Mouse (Mus musculus) urinary bladder, adult 2 months (tissue): ENCODE measurements around the gene Prkab1. TPM values are rescaled to one million over a fixed set of nuclear protein-coding genes. Genes with fewer than 3 reads are reported as not detected.

Source experiments
- DNase-seq: peaks from one replicate; pipeline ENCODE4 v3.0.0; 2022; ENCODE audit warnings: low spot score
- polyA plus RNA-seq: library from polyadenylated mRNA; depleted of rRNA; stranded (reverse); fragments of >200 nt; gene quantifications from 2 replicates; pipeline ENCODE4 v1.2.3, GENCODE M21; 2012; rRNA removed

Prkab1 gene
- 104 and 109 TPM in 2 replicates for polyA plus RNA-seq

DNA sequence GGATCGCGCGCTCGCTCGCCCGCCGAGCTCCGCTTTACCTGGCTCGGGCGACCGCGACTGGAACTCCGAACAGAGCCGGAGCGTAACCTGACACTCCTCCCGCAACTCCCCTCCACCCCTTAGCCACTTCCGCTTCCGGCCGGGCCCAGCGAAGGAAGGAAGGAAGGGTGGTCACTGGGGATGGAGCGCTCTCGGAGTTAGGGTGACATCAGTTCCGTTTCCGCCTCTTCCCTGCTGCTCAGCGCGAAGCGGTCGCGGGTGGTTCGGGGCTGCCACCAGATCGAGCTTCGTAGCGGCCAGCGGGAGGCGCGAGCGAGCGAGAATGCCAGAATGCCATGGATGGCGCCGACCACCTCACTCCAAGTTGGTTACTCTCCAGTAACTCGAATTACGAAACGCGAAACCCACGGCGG, at the start of gene Prkab1:
TSS of gene Prkab1 (minus strand) at position 182 of the 413 bp plus-strand sequence.
- peak; percentile 87 for DNase-seq

DNA sequence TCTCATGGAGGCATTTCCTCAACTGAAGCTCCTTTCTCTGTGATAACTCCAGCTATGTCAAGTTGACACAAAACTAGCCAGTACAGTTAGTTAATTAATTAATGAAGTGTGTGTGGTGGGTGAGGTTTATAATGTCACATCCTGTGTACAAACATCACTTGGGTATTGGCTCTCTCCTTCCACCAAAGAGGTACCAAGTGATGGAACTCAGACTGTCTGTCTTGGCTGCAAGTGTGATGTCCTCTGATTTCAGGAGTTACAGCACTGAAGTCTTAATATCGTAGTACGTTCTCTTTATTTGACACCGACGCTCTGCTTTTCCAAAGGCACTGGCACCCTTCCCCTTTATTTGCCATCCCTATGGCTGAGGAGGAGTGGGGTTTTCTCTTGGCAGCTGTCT, 45.3 kb upstream of the Prkab1 start:
- DNase-seq: no peak

GRCm38 (mm10) chr5:116052826-116053225, 28.5 kb upstream of the Prkab1 start:
- no peak for DNase-seq

GRCm38 (mm10) chr5:116052171-116052570, 27.9 kb upstream of the Prkab1 start:
- no peak for DNase-seq

DNA sequence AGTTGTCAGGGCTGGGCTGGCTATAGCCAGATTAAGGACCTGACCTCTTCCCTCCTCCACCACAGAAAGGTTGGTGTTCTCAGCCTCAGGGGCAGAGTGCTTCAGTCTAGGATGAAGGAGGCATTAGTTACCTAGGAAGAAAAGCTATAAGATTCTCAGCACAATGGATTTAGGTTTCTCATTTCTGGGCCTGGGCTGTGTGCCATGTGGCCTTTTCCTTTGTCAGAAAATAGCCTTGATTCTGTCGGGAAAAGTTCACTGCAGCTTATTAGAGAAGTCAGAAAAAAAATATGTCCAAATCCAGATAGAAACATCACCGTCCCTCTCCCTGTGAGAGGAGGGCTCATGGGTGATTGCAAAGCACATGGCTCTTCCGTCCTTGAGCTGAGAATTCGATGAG, 25.5 kb upstream of the Prkab1 start:
- DNase-seq: no peak

DNA sequence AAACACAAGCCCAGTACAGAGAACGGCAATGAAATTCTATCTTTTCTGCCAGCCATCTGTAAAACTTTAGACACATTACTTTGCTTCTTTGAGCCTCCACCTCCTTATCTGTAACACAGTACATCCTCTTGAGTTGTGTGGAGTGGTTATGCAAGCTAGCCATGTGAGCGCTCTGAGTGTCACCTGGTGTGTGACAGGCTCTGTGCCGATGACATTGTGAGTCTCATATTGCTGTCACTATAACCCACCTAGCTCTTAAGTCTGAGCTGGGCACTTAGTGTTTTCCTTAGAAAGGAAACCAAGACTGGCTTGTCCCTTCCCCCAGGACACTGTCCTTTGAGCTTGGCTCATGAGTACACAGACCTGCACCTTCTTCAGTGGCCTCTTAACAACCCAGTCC, 24.0 kb upstream of the Prkab1 start:
- no peak for DNase-seq

DNA sequence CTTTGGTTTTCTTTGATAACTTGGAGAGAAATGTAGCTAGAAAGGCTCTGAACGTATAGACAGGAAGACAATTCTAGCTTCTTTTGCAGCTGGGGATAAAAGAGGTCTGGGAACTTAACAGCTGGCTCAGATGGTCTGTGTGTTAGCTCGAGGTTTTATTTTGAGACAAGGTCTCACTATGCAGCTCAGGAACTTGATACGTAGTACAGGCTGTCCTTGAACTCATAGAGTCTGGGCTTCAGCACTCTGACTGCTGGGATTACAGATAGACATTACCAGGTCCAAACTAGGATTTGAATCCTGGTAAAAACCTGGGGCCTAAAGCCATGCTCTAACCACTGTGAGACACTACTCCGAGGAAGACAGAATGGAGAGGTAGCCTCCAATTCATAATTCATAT, 21.9 kb upstream of the Prkab1 start:
- DNase-seq: no peak

DNA sequence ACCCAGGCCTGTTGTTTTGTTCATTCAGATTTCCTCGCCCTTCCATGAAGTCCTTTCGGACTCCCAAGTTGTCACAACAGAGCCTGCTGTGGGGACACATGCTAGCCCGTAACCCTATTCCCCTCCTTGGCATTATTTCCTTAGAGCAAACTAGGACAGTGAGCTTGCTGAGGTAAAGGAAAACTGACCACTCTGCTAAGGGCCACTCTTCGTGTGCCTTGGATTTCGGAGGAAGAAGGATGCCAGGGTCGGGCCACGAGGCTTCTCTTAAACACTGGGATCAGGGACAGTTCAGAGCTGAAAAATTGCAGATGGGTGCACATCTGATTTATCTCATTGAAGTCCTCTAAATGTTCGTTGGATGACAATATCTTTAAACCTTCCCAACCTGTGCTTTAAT, 21.3 kb upstream of the Prkab1 start:
- no peak for DNase-seq

DNA sequence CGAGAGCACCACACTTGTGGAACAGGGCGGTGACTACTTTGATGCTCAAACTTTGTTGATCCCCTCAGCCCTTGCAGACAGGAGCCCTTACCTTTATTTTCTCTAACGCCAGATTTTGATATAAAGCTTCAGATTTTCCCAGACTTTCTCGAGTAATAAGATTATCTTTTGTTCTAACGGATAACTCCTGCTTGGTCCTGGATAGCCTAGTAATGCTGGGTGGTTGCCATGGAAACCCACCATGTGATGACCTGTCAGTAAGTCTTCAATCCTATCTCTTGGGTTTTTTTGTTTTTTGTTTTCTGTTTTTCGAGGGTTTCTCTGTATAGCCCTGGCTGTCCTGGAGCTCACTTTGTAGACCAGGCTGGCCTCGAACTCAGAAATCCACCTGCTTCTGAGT, 17.9 kb upstream of the Prkab1 start:
- no peak for DNase-seq

- DNase-seq: no peak
Measured at GRCm38 (mm10) chr5:116039706-116040105, 15.4 kb upstream of the Prkab1 start.

GRCm38 (mm10) chr5:116037731-116038130, 13.4 kb upstream of the Prkab1 start:
- no peak for DNase-seq

DNA sequence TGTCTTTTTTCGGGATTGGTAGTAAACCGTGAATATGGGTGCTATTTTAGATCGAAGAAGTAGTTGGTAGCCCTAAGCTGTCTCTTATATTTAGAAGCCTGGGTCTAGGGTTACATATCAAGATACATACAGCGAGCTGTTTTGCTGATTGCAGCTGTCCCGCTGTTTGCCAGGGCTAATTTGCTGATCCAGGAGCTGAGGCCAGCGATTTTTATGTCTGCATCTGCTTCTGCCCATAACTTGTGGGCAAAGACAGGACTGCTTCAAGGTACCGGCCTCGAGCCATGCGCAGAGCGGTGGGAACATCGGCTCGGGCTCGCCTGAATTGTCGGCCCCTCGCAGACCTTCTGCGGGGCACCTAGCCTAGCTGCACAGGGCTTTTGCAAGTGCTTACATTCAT, 12.2 kb upstream of the Prkab1 start:
- DNase-seq: no peak

DNA sequence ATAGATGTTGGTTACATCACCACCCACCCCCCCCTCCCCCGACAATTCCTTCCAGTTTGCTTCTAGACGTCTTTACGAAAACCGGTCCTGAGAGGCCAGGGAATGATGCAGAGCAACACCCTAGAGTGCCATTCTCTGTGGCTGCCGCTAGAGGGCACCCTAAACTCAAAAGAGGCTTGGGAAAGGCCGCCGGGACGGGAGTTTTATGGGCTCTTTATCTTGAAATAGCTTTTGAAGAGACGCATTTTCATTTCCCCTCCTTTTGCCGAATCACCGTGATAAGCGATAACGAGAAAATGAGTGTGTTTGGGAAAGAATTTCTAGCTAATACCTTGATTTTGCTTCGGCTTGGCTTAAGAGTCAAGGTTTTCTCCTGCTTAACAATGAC, 6.9 kb upstream of the Prkab1 start:
- DNase-seq: no peak

DNA sequence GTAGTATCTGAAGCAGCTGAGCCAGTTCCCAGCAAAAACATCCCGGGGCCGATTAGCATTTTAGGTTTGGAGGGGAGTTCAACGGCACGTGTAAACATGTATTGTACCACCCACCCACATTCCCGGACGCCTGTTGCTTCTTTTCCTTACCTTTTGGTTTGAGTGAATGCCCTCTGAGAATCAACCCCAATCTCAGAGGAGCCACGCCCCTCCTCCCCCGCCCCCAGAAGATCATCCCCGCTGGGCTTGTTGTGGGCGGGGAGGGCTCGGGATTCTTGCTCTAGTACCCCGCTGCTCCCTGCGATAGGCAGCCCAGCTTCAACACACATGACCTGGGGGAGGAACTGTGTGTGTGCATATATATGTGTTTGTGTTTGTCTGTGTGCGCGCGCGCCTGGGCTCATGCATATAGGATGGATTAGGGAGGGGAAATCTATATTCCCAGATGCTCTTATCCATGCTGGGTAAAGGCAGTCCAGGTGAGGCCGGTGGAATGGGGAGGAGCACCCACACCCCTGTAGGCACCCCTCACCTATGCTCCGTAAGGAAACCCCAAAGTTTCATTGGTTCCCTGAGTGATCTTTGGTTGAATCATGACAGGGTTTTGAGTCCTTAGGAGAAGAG, 6.4 kb upstream of the Prkab1 start:
- no peak for DNase-seq

- DNase-seq: no peak
Measured at GRCm38 (mm10) chr5:116029071-116029470, 4.8 kb upstream of the Prkab1 start.

DNA sequence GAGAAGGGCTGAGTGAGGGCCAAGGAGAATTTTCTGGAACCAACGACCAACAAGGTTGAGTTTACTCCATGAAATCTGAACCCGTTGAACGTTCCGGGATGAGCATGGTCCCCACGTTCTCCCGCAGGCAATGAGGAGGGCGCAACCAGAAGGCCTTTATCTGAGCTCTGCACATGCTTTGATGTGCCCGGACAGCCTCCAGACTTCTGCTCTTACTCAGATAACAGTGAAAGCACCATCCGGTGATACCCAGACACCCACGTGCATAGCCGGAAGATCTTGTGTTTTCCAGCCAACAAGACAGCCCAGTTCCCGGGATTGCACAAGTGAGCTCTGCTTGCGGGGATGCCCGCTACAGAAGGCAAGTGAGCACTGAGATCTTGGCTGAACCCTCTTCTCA, 2.3 kb upstream of the Prkab1 start:
- no peak for DNase-seq

DNA sequence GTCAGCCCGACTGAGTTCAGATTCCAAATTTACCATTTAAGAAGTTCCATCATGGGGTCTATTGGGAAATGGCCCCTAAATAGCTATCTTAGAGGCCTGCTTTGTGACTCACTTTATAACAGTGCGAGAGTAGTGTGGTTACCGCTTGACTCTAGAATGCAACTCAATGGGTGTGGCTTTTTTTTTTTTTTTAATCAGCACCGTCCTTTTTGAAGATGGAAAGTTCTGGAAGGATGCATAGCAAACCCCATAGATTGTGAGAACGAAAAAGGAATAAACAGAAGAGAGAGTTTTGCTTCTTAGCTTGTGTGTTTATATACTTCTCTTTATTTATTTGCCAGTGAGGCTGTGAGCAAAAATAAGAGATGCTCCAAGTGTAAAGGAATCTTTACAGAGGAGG, 1.8 kb upstream of the Prkab1 start:
- DNase-seq: no peak

DNA sequence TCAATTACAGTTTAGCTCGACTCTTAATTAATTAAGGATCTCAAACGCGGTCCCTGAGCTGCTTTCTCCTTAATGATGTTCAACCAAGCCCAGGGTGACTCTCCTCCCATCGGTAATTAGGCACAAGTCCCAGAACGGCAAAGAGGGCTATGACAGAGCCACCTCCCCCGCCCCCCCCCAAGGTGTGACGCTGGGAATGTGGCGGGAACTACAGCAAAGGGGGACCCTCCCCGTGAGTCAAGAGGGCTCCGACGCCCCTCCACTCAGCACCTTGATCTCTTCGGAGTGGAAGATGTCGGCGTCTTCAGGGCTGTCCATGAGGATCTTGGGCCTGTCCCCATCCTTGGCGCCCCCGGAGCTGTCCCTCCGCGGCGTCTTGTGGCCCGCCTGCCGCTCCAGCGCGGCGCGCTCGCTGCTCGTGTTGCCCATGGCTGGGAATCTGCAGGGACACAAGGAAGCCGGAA, 455 bp downstream of the Prkab1 start:
- no peak for DNase-seq

GRCm38 (mm10) chr5:116023251-116023661, 1.1 kb downstream of the Prkab1 start:
- DNase-seq: no peak

DNA sequence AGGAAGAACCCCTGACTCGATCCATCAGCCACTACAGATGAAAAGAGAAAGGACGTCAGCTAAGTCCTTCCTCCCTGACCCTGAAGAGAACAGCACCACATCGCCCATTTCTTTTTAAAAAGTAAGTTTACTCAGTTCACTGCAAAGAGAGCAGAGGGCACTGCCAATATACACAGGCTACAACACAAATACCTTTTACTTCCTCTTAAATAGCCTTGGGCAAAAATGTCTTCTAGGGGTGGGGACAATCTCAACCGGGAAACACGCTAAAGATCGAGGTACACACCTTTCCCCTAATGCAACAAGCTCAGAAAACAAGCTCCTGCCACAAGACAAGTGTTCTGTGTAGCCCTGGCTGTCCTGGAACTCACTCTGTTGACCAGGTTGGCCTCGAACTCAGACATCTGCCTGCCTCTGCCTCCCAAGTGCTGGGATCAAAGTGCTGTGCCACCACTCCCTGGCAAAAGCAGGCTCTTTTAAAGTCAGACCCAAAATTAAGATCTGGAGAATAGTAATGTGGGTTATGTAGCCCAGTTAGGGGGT, 1.6 kb downstream of the Prkab1 start:
- no peak for DNase-seq

- DNase-seq: no peak
Measured at GRCm38 (mm10) chr5:116022131-116022530, 2.2 kb downstream of the Prkab1 start.

- DNase-seq: no peak
Measured at GRCm38 (mm10) chr5:116021552-116021951, 2.8 kb downstream of the Prkab1 start.

GRCm38 (mm10) chr5:116019371-116019770, 4.9 kb downstream of the Prkab1 start:
- DNase-seq: no peak

DNA sequence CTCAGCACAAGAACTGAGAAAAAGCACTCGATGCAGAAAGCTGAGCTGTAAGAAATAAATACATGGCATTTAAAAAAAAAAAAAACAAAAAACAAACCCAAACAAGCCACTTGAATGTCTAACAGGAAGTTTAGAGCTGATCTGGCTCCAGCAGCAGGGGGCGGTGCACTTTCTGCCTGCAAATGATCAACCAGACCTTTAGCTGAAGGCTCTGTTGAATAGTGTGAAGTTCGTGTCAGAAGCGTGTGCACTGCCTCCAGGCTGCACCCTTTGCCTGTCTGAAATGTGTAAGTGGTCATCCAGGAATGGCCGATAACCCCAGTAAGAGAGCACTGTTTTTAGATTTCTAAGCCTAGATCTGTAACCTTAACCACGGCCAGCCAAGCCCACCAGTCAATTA, 5.5 kb downstream of the Prkab1 start:
- no peak for DNase-seq
